Mouse (Mus musculus) CD4-positive naive resting alpha-beta T cell, adult 76 days (primary cell): ENCODE results near the gene Ugt2a2. TPM values are rescaled to one million over a fixed set of nuclear protein-coding genes. Genes with fewer than 3 reads are reported as not detected.

Experiments used
- total RNA-seq: library from RNA; stranded (reverse); gene quantifications from one replicate; pipeline ENCODE4 v1.2.4, GENCODE M21; 2023

The Ugt2a2 gene
- not detected for total RNA-seq

GRCm38 (mm10) chr5:87482160-87482559 lies at the start of gene Ugt2a2:
Ugt2a2 (minus strand) TSS chr5:87482260.

GRCm38 (mm10) chr5:87490771-87491170 lies 8.7 kb upstream of the Ugt2a2 start, which contains the start of gene Ugt2a1:
Ugt2a1 (minus strand) TSS chr5:87490871.

DNA sequence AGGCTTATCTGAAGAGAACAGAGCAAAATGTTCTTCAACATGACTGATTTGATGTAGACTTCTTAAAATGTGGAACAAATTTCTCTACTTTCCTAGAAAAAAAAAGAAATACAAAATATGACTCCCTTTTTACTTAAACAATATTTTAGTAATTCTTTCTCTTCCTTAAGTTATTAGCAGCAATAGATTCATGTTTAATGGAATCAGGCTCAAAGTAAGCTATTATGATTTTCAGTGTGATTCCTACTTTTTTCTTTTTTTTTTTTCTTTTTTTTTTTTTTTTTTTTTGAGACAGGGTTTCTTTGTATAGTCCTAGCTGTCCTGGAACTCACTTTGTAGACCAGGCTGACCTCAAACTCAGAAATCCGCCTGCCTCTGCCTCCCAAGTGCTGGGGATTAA lies 4.6 kb upstream of the Ugt2a2 start, which contains the start of gene Gm43638:
Gene Gm43638 (minus strand): TSS at position 101 of the 400 bp plus-strand sequence.

GRCm38 (mm10) chr5:87424041-87424440 lies 58.0 kb downstream of the Ugt2a2 start, which contains the start of gene Ugt2b38:
Ugt2b38 (minus strand) TSS chr5:87424203.

Other genes starting within 250 kb of the Ugt2a2 start
- not detected for gene Ugt2b37, start 227.5 kb downstream of the Ugt2a2 start, total RNA-seq
- not detected for gene Ugt2a3, start 145.1 kb downstream of the Ugt2a2 start, total RNA-seq
- not detected for gene Ugt2b38, start 58.1 kb downstream of the Ugt2a2 start, total RNA-seq
- not detected for gene Gm43638, start 4.5 kb upstream of the Ugt2a2 start, total RNA-seq
- gene Ugt2a1, start 8.6 kb upstream of the Ugt2a2 start, total RNA-seq = not detected
- gene Sult1b1, start 55.9 kb upstream of the Ugt2a2 start, total RNA-seq = not detected
- not detected for gene Sult1d1, start 86.8 kb upstream of the Ugt2a2 start, total RNA-seq
- not detected for gene Sult1e1, start 109.3 kb upstream of the Ugt2a2 start, total RNA-seq
- gene Csn1s1, start 183.9 kb upstream of the Ugt2a2 start, total RNA-seq = not detected
- not detected for gene Csn2, start 217.4 kb upstream of the Ugt2a2 start, total RNA-seq